Mouse (Mus musculus) small intestine, adult 2 months (tissue): Measurements from ENCODE around the gene Samd4b.

Experiments used
- CTCF ChIP-seq: fragments of 200-500 bp; IDR thresholded peaks from 2 replicates; pipeline ENCODE4 v1.5.1; 2012; ENCODE audit warnings: low read depth, mild to moderate bottlenecking, control low read depth, inconsistent platforms, low read length, moderate library complexity, mixed read lengths; ENCODE audit not compliant: insufficient replicate concordance, insufficient read length; ENCODE audit errors: extremely low read depth
- POLR2A ChIP-seq: fragments of 200-500 bp; IDR thresholded peaks from 2 replicates; pipeline ENCODE4 v1.6.1; 2012; ENCODE audit warnings: low read depth, mild to moderate bottlenecking, control low read depth, inconsistent platforms, low read length, moderate library complexity

- no peak for TF ChIP-seq CTCF
- no peak for TF ChIP-seq POLR2A
These were observed 86.5 kb downstream of the Samd4b start for GRCm38 (mm10) chr7:28511441-28511840.
